Mouse (Mus musculus): ENCODE measurements around the gene Nrp1.

DNA sequence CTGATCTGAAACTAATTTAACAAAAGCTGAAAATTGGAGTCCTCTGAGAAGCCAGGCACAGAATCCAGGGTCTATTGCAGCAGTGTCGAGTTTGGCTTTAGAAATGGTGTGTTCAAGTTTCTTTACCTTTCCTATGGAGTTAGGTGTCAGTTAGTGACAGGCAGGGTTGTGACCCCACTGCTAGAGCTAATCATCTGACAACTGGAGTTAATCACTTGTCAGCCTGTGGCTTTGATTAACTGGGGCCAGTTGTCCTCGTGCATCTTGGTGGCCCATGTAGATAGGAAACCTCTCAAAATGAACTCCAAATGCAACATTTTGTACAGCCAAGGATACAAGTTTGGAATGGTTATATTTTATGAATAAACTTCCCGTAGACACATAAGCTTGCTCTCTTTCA is 39.0 kb downstream of the Nrp1 start:
- TF ChIP-seq CTCF (IDR thresholded peaks at IDR 0.05; ENCODE audit: control insufficient read depth, insufficient read depth, low read length) (no peak), POLR2A (IDR thresholded peaks at IDR 0.05; ENCODE audit: borderline replicate concordance, control insufficient read depth, low read depth, low read length) (no peak)
